Mouse (Mus musculus): ENCODE measurements around the gene Olfr649.

The Olfr649 gene

DNA sequence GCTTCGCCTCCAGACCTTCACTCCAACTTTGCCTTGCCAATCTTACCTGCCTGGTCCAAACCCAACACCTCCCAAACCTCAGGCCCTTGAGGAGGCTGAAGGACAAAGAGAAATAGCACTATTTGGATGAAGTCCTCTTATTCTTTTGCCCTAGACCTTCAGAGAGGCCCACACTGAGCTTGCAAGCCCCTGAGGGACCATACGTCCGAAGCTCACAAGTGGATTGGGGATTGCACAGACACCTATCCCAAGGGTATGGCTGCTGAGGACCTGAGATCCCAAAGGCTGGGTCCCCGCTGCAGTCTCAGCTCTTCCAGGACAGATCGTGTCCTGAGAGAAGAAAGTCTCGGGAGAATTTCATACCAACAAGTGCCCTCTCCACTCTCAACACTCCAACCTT lies at the start of gene Olfr649:
Olfr649 (minus strand) TSS at position 101 of the 400 bp plus-strand sequence.
- no peak for DNase-seq

DNA sequence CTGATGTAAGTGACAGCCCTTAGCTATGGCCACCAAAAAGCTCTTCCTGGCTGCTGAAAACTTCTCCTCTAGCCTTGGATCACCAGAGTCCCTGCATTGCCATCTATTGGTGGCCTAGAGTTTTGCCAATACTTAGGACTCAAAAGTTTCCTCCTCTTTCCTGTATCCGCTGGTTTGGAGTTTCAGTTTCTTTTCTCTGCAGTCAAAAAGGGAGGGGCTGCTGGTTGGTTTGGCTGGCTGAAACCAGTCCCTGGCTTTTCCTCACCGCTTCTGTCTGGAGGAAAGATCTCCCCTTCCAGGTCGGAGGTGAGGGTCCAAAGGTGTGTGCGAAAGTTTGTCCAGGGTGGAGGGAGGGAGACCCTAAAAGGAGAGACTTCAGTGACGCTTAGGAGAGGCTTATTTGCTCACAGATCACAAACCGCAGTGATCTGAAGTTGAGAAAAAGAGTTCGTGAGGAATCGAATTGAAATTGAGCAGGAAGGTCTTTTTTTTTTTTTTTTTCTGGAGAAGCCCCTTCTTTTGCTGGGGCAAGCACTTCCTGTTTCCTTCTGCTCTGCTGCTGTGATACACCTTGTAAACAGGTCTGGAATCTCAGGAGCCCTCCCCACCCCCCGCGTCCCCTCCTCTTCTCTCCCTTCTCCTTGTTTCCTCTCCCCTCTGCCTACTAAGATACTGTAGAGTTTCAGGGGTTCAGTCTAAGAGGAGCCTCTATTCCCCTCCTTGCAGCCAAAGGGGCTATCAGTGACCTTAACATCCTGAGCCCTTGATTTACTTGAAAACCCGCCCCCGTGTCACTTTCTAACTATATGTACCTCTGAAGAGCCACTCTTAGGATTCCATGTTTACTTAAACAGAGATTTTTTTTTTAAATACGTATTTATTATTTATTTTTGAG lies 48.7 kb upstream of the Olfr649 start, which contains the start of gene Trim34a:
Trim34a (plus strand) TSS at position 171 of the 895 bp plus-strand sequence.
- peak; percentile 71 for DNase-seq

DNA sequence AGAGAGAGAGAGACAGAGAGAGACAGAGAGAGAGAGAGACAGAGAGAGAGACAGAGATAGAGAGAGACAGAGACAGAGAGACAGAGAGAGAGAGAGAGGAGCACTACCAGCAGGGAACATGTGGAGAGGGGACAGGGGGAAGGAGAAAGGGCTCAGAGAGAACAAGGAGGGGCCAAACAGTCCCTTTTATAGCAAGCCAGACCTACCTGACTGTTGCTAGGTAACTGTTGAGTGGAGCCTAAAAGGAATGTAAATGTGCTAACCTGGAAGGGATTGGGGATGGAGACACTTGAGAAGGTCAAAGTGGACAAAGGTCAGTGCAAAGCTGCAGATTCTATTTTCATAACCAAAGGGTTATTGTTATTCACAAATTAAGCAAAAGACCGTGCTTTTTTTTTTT lies 47.8 kb upstream of the Olfr649 start:
- DNase-seq: no peak

DNA sequence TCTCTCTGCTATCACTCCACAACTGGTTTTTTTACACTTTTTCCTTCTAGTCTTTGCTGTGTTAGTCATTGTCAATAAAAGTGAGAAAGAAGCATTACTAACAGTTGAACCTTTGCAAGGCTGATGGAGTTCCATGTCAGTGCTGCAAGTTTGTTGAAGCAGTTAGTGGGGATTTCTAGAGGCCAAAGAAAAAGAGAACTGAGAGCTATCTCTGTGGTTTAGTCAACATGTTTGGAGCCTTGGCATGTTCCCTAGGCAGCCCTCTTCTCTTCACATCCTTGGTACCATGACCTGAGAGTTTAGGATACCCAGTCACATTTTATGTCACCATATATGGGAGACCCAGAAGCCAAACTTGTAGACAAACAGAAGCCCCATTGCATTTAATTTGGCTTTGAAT lies 45.1 kb upstream of the Olfr649 start:
- DNase-seq: no peak

DNA sequence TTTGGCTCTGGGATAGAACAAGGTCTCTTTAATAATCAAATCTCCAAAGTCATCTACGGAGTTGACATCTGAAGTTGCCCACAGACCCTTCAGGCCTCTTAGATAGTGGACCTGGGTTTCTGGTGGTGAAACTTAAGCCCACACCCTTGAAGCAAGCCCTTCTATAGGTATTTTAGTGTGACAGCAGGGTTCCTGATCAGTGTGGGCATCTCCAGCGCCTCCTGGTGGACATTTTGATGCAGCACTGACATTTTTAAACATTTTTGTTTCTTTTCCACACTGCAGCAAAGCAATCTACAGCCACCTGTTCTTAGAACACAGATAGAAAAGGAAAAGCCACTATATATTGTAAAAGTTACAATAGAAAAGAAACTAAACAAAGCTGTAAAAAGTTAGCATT lies 35.4 kb upstream of the Olfr649 start:
- DNase-seq: peak; percentile 48

DNA sequence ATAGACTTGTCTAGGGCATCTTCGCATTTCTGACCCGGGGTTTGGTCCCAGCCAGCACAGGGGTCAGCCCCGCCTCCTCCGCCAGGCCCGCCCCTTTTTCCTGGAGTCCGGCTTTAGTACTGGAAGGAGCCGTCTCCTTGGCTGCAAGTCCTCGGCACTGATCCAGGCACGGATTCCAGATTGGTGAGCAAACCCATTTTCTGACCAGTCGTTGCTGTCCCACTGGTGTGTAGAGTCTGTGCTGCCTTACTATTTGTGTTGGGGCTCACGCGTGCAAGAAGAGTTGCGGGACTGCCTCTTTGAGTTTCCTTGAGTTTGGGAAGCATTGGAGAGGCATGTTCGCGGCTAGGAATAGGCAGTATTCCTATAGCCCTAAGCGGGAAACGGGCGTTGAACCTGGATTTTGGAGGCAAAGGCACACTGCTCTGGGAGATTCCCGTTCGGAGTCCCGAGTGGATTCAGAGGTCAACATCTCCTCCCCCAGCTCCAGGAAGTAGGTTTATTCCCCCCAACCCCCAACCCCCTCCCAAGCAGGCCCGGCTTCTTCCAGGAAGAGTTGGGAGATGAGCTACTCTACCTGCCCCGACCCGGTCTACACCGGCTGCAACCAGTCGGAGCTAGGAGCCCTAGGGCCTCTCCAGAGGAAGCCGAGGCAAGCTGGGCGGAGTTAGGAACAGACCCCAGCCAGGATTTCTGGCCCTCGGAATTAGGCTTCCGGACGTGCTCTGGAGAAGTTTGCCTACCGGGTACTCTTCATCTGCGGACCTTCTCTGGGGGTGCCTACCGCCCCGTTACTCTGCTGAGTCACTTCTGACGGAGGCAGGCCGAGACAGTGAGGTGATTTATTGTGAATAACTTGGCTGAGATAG lies 23.1 kb upstream of the Olfr649 start, which contains the start of gene Trim6:
Trim6 (plus strand) TSS at position 93 of the 869 bp plus-strand sequence.
- no peak for DNase-seq

DNA sequence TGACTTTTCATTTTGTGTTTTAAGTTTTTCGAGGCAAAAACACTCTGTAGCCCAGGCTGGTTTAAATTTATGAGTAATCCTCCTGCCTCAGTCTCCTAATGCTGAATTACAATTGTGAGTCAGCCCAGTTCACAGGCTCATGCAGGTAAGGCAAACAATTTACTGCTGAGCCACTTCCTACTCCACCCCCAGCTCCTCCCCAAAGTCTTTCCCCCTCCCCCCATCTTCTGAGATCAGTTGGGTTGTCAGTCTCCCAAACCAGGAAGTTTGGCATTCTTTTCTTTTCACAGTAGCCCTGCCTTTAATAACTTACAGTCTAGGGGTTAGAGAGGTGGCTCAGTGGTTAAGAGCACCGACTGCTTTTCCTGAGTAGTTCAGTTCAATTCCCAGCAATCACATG lies 22.1 kb upstream of the Olfr649 start:
- no peak for DNase-seq

DNA sequence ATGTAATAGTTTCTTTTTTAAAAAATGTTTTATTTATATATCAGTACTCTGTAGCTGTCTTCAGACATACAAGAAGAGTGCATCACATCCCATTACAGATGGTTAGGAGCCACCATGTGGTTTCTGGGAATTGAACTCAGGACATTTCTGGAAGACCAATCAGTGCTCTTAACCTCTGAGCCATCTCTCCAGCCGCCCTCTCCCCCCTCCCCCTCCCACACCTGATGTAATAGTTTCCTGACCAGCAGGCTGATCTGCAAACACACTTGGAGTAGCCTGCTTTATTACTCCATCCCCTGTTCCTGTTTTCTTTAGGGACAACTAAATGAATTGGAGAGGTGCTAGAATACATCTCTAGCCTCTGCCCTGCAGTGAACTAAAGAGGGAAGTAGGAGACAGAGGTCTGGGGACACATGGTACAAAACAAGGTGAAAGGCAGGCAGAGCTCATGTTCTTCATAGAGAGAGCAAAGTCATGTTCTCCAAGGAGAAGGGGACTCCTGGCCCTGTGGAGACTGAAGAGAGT lies 20.3 kb upstream of the Olfr649 start:
- DNase-seq: no peak

DNA sequence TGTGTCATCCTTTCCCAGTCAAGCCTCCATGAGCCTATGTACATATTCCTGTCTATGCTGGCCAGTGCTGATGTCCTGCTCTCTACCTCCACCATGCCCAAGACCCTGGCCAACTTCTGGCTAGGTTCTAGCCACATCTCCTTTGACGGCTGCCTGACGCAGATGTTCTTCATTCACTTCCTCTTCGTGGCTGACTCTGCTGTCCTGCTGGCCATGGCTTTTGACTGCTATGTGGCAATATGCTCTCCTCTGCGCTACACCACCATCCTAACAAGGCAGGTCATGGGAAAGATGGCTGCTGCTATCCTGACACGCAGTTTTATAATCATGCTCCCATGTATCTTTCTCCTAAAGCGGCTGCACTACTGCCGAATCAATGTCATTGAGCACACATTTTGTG lies 10.4 kb upstream of the Olfr649 start:
- DNase-seq: no peak

DNA sequence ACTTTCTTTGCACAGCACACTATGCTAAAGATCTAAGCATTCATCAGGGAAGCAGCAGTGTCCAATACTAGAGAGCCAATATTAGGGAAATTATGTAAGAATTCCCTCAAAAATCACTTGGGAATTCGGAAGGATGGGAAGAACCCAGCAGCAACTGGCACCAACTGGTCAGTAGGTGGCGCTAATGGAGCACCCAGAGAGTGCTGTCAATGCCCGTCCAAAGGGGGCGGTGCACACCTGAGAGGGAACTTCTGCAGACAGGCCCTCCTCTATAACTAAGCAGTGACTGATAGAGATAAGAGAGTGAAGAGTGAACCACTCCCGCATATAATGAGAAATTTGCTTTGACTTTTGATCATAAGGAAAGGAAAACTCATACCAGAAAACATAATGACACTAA lies 4.0 kb upstream of the Olfr649 start:
- DNase-seq: peak; percentile 67

DNA sequence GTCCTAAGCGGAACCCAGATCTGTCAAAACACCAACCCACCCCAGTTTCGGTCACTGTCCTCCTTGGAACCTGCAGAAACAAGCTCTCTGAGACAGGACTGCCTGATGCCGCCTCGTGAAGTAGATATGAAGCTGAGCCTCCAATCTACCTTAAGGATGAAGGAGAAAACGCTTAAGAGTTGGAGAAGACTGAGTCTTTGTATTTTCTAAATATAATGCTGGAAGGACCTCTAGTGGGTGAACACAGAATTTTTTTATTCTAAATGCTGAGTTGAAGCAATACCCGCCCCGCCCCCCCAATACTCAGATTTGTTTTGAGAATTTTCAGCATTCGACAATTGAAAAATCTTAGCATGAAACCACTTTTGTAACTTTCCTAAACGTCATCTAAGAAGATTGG lies 4.5 kb downstream of the Olfr649 start:
- no peak for DNase-seq

DNA sequence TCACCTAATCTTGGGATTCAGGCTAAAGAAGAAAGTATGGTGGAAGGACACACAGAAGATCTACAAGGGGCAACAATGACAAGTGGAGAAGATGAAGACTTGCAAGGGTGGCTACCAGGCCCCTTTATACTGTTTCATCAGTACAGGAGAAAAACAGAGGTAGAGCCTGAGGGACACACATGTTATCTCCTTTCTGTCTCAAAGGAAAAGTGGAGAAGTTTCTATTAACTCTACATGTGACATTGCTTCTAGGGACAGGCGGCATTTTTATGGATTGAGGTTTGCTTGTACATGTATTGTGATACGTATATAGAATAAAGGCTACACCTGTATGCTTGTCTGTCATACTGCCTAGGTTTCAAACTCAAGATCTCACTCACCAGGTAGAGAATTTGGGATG lies 12.5 kb downstream of the Olfr649 start, which contains the start of gene Olfr648:
Olfr648 (minus strand) TSS at position 101 of the 400 bp plus-strand sequence.
- no peak for DNase-seq

DNA sequence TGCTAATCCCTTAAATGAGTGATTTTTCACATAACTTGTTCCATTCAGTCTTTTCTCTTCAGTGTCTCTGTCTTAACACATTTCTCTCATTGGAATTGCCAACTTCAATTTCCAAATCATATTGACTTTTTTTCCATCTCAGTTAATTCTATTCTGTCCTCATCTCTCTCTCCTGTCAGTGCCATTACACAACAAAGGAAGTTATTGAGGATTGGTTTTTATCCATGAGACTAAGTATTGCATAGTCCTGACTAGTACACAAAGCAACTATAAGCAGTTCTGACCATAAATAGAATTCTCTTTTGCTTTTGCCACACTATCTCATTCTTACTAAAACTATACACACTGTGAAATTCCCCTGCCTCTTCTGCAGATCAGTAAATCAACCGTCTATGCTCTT lies 16.7 kb downstream of the Olfr649 start:
- no peak for DNase-seq

DNA sequence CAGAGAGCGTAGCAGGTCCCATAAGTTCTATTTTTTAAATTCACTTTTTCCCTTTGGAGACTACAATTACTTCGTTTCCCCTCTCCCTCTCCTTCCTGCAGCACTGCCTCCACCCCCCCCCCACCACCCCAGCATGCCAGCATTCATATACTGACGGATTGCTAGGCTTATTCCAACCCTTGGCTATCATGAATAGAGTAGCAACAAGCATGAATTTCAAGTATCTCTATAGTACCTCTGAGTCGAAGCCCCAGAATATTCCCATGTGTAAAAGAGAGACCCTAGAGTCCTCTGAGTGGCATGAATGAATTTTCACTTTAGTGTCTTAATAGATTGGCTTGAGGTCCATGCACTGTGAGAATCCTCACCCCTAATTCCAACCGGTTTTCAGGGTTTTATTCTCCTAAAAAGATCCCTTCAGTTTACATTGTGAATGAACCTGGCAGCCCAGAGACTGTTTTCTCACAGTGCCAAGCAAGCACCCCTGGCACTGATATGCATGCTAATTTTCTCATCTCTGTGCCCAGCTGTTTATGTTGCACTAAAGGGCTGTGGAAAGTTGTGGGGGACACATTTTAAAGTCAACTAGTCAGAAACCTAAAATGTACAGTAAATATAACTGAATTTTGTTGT lies 17.2 kb downstream of the Olfr649 start:
- DNase-seq: no peak

DNA sequence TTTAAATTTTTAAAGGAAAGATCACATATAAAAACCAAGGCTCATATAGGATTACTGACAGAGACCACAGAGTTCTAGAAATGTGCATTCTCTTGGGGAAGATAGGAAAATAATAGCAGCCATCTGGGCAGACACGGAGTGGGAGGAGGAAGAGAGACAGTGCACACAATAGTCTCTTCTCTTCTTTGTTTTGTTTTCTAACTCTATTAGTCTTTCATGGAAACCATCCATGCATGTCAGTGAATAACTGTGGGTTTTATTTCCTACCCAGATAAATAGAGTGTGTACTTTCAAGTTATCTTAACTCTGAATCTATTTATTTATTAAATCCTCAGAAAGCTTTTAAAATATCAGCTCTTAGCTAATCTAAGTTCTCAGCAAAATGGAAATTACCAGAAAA lies 20.7 kb downstream of the Olfr649 start:
- no peak for DNase-seq

DNA sequence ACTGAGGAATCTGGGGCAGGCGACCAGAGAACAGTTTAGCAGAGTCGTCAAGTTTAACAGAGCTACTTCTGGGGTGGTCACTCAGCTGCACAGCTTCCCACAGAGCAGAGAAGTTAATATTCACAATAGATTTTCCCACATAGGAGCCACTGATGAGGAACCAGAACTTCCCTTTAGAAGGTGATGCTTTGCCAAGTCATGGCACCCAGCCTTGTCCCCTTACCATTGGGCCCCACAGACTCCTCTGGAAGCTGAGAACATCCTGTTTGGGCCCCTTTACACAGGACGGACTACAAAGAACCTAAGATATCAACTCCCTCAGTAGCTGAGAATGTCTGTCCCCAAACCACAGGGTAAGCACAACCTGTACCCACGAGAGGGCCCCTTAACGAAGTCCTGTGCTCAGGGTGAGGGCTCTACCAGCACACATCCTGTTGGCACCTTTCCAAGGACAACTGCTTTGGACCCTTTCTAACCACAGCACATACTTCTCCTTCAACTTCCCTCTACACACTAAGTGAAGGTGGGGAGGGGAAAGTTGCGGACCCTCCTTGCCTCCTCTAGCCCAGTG lies 26.1 kb downstream of the Olfr649 start:
- peak; percentile 12 for DNase-seq

DNA sequence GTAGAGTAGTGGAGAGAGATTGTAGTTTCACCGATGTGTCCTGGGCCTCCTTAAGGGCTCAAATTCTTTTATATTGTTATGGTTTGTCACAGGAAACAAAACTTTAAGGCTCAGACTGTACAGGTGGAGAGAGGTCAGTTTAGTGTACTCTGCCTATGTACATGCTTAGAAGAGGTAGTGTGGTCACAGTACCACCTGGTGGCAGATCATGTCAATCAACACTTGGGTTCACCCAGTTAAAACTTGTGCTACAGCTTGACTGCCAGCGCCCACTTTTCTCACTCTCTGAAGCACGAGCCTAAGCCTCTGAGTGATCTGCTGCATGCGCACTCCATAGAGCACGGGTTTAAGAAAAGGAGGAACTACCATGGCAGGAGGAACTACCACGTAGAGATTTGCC lies 28.7 kb downstream of the Olfr649 start:
- DNase-seq: peak; percentile 35

DNA sequence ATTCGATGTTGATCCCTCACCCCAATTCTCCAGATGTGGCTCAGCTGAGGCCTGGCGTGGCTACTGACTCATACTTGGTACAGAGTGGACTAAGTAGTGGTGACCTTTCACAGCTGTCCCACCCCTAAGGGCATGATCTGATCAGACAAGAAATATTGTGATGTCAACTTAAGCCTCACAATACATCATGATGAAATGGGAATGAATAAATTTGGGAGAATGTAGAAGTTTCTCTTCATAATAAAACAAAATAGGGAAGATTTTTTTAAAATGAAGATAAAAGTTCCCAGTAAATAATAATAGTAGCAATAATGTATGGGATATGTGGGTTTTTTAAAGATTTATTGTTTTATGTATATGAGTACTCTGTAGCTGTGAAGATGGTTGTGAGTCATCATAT lies 45.3 kb downstream of the Olfr649 start, which contains the start of gene Ubqlnl:
Ubqlnl (minus strand) TSS at position 101 of the 400 bp plus-strand sequence.
- DNase-seq: no peak

DNA sequence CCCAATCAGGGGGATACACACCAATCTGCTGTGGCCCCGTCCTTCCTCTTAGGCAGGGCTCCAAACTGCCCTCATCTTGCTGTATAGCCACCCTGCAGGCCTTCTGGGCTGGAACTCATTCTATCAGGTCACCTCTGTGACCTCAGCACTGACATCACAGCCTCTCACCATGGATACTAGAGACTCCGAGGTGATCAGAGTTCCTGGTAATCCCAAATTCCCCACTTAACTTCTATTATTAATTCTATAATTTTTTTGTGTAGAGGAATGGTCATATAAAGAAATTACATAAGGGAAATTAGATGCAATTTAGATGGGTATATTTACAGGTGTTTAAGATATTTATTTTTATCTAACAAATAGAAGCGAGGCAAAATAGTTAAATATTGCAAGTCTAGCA lies 52.6 kb downstream of the Olfr649 start, which contains the start of gene Ubqln3:
Ubqln3 (minus strand) TSS at position 101 of the 400 bp plus-strand sequence.
- DNase-seq: no peak

All from thymus, postnatal 25 days (tissue).